Comparison of ENCODE assay signal across 15 mouse cellular contexts in genomic region chr10:89543867-89544266, GRCm38 (mm10). TPM values are rescaled to one million over a fixed set of nuclear protein-coding genes. Genes with fewer than 3 reads are reported as not detected.
"Had no signal": no experiment of that assay in that cellular context is flagged by ENCODE, and none has a peak within 500 bp of the region (broad histone marks: within the 10 kb centered on the region; RNA-seq: fewer than 3 reads in every experiment).

No protein-coding gene starts in this region.

- H3K36me3 ChIP-seq: kidney, embryonic 15.5 days; limb, embryonic 13.5 days; midbrain, embryonic 10.5 days; neural tube, embryonic 15.5 days had no signal

- H3K4me2 ChIP-seq: kidney, embryonic 15.5 days; limb, embryonic 13.5 days; neural tube, embryonic 15.5 days had no signal

- H3K27ac ChIP-seq: kidney, embryonic 15.5 days; limb, embryonic 13.5 days; liver, embryonic 14.5 days; midbrain, embryonic 10.5 days; neural tube, embryonic 15.5 days had no signal

- H3K9ac ChIP-seq: kidney, embryonic 15.5 days; limb, embryonic 13.5 days; liver, embryonic 14.5 days; neural tube, embryonic 15.5 days had no signal

- H3K27me3 ChIP-seq: kidney, embryonic 15.5 days; limb, embryonic 13.5 days; neural tube, embryonic 15.5 days had no signal

- H3K9me3 ChIP-seq: kidney, embryonic 15.5 days; limb, embryonic 13.5 days; midbrain, embryonic 10.5 days; neural tube, embryonic 15.5 days had no signal

- H3K4me1 ChIP-seq: limb, embryonic 13.5 days; midbrain, embryonic 10.5 days had no signal

- H3K4me3 ChIP-seq: kidney, embryonic 15.5 days; limb, embryonic 13.5 days; midbrain, embryonic 10.5 days; myocyte; neural tube, embryonic 15.5 days had no signal

- DNase-seq: kidney, postnatal 14 days; left cerebral cortex, postnatal 4 days; lung, adult 18-20 months; lung, postnatal 10 days; midbrain, embryonic 14.5 days; right cerebral cortex, adult 18-20 months; right cerebral cortex, postnatal 25 days; thymus, postnatal 4 days had no signal

RNA-seq across cellular contexts. Expression of gene Nr1h4, which starts 10.5 kb away (rescaled TPM):
- polyA plus RNA-seq: limb, embryonic 13.5 days; midbrain, embryonic 14.5 days; myocyte; neural tube, embryonic 11.5 days; neural tube, embryonic 15.5 days had no signal
